Mouse (Mus musculus): ENCODE results near the gene Gm572. TPM values are rescaled to one million over a fixed set of nuclear protein-coding genes. Genes with fewer than 3 reads are reported as not detected.

Gene Gm572
- polyA plus RNA-seq, 1 experiment from 2014 or later, result not detected

- Histone ChIP-seq H3K4me1 (ENCODE audit: insufficient read depth) (peaks cover 6% of the 10 kb centered on the region), H3K27me3 (ENCODE audit: insufficient read depth, low read length) (no peaks in the 10 kb centered on the region), H3K4me3 (ENCODE audit: low read depth, low read length) (no peak overlapping the region), H3K4me2 (ENCODE audit: low read depth, low read length) (no peak overlapping the region), H3K9me3 (ENCODE audit: low read length) (no peaks in the 10 kb centered on the region), H3K36me3 (replicated peaks; ENCODE audit: insufficient read depth, low read length) (no peaks in the 10 kb centered on the region), H3K27ac (ENCODE audit: low read depth) (peak overlapping the region; percentile 63), H3K9ac (replicated peaks) (no peak overlapping the region)
- ATAC-seq, result peak; percentile 85
- TF ChIP-seq EP300 (IDR thresholded peaks at IDR 0.05; ENCODE audit: low read depth), result no peak
- TF ChIP-seq CTCF (IDR thresholded peaks at IDR 0.05; ENCODE audit: low read depth), result no peak
- WGBS (ENCODE audit: insufficient replicate concordance), result 72% methylated on average over 5 of the region's 5 CpGs
- DNase-seq, result no peak
Observed at GRCm38 (mm10) chr4:148641121-148641520, 2.0 kb upstream of the Gm572 start.

- peak; percentile 82 for DNase-seq
- WGBS (ENCODE audit: insufficient replicate concordance), result 2% methylated on average over 9 of the region's 9 CpGs
- no peak overlapping the region for H3K4me3 ChIP-seq (ENCODE audit: low read depth, low read length)
- ATAC-seq, result peak; percentile 56
- H3K4me1 ChIP-seq (ENCODE audit: insufficient read depth), result peaks cover 6% of the 10 kb centered on the region
- no peak overlapping the region for H3K27ac ChIP-seq (ENCODE audit: low read depth)
- H3K4me2 ChIP-seq (ENCODE audit: low read depth, low read length), result peak overlapping the region; percentile 59
- no peak overlapping the region for H3K9ac ChIP-seq (replicated peaks)
- no peaks in the 10 kb centered on the region for H3K36me3 ChIP-seq (replicated peaks; ENCODE audit: insufficient read depth, low read length)
- TF ChIP-seq EP300 (IDR thresholded peaks at IDR 0.05; ENCODE audit: low read depth) (no peak), CTCF (IDR thresholded peaks at IDR 0.05; ENCODE audit: low read depth) (peak; percentile 88)
- no peaks in the 10 kb centered on the region for H3K9me3 ChIP-seq (ENCODE audit: low read length)
- H3K27me3 ChIP-seq (ENCODE audit: insufficient read depth, low read length), result no peaks in the 10 kb centered on the region
Observed at GRCm38 (mm10) chr4:148644157-148644511, 1.0 kb downstream of the Gm572 start.

- H3K9ac ChIP-seq (replicated peaks), result no peak overlapping the region
- no peak overlapping the region for H3K4me2 ChIP-seq (ENCODE audit: low read depth, low read length)
- no peak for TF ChIP-seq CTCF (IDR thresholded peaks at IDR 0.05; ENCODE audit: low read depth)
- no peak for TF ChIP-seq EP300 (IDR thresholded peaks at IDR 0.05; ENCODE audit: low read depth)
- H3K9me3 ChIP-seq (ENCODE audit: low read length), result no peaks in the 10 kb centered on the region
- peaks cover 6% of the 10 kb centered on the region for H3K4me1 ChIP-seq (ENCODE audit: insufficient read depth)
- ATAC-seq (no peak), DNase-seq (no peak)
- H3K4me3 ChIP-seq (ENCODE audit: low read depth, low read length), result no peak overlapping the region
- H3K27ac ChIP-seq (ENCODE audit: low read depth), result no peak overlapping the region
- no peaks in the 10 kb centered on the region for H3K27me3 ChIP-seq (ENCODE audit: insufficient read depth, low read length)
- H3K36me3 ChIP-seq (replicated peaks; ENCODE audit: insufficient read depth, low read length), result no peaks in the 10 kb centered on the region
- 71% methylated on average over 6 of the region's 6 CpGs for WGBS (ENCODE audit: insufficient replicate concordance)
Observed at GRCm38 (mm10) chr4:148644926-148645325, 1.8 kb downstream of the Gm572 start.

GRCm38 (mm10) chr4:148646616-148647015 is 3.5 kb downstream of the Gm572 start:
- Histone ChIP-seq H3K27me3 (ENCODE audit: insufficient read depth, low read length) (no peaks in the 10 kb centered on the region), H3K4me3 (ENCODE audit: low read depth, low read length) (no peak overlapping the region), H3K36me3 (replicated peaks; ENCODE audit: insufficient read depth, low read length) (no peaks in the 10 kb centered on the region), H3K4me1 (ENCODE audit: insufficient read depth) (peaks cover 6% of the 10 kb centered on the region), H3K4me2 (ENCODE audit: low read depth, low read length) (no peak overlapping the region), H3K27ac (ENCODE audit: low read depth) (no peak overlapping the region), H3K9ac (replicated peaks) (no peak overlapping the region), H3K9me3 (ENCODE audit: low read length) (no peaks in the 10 kb centered on the region)
- 57% methylated on average over 11 of the region's 11 CpGs for WGBS (ENCODE audit: insufficient replicate concordance)
- no peak for DNase-seq
- ATAC-seq, result 0 out of 2 replicates have a peak, but pooled peaks have one; percentile 17
- no peak for TF ChIP-seq EP300 (IDR thresholded peaks at IDR 0.05; ENCODE audit: low read depth)
- TF ChIP-seq CTCF (IDR thresholded peaks at IDR 0.05; ENCODE audit: low read depth), result no peak

- WGBS (ENCODE audit: insufficient replicate concordance), result 41% methylated on average over 3 of the region's 3 CpGs
- ATAC-seq, result no peak
- DNase-seq, result no peak
- Histone ChIP-seq H3K4me1 (ENCODE audit: insufficient read depth) (no peaks in the 10 kb centered on the region), H3K9me3 (ENCODE audit: low read length) (no peaks in the 10 kb centered on the region), H3K4me2 (ENCODE audit: low read depth, low read length) (no peak overlapping the region), H3K27ac (ENCODE audit: low read depth) (no peak overlapping the region), H3K36me3 (replicated peaks; ENCODE audit: insufficient read depth, low read length) (no peaks in the 10 kb centered on the region), H3K9ac (replicated peaks) (no peak overlapping the region), H3K4me3 (ENCODE audit: low read depth, low read length) (no peak overlapping the region), H3K27me3 (ENCODE audit: insufficient read depth, low read length) (no peaks in the 10 kb centered on the region)
- peak; percentile 62 for TF ChIP-seq CTCF (IDR thresholded peaks at IDR 0.05; ENCODE audit: low read depth)
- no peak for TF ChIP-seq EP300 (IDR thresholded peaks at IDR 0.05; ENCODE audit: low read depth)
Observed at GRCm38 (mm10) chr4:148649309-148649708, 6.2 kb downstream of the Gm572 start.

GRCm38 (mm10) chr4:148651045-148651444 is 7.9 kb downstream of the Gm572 start:
- Histone ChIP-seq H3K36me3 (replicated peaks; ENCODE audit: insufficient read depth, low read length) (no peaks in the 10 kb centered on the region), H3K9me3 (ENCODE audit: low read length) (no peaks in the 10 kb centered on the region), H3K4me2 (ENCODE audit: low read depth, low read length) (no peak overlapping the region), H3K4me3 (ENCODE audit: low read depth, low read length) (no peak overlapping the region), H3K9ac (replicated peaks) (no peak overlapping the region), H3K4me1 (ENCODE audit: insufficient read depth) (no peaks in the 10 kb centered on the region), H3K27me3 (ENCODE audit: insufficient read depth, low read length) (no peaks in the 10 kb centered on the region), H3K27ac (ENCODE audit: low read depth) (no peak overlapping the region)
- TF ChIP-seq EP300 (IDR thresholded peaks at IDR 0.05; ENCODE audit: low read depth) (no peak), CTCF (IDR thresholded peaks at IDR 0.05; ENCODE audit: low read depth) (no peak)
- DNase-seq (no peak), ATAC-seq (no peak)
- 71% methylated on average over 9 of the region's 9 CpGs for WGBS (ENCODE audit: insufficient replicate concordance)
